Mouse (Mus musculus) kidney, postnatal 4 days (tissue): ENCODE results near the gene Gm5169.
"Not testable (repeated sequence)": the region's sequence is repeated elsewhere in the genome, so short reads cannot be mapped to it uniquely, and the experiment has no call there.

ENCODE experiments used
- DNase-seq, 2 experiments: peaks; one replicate each; pipeline ENCODE4 v3.0.0; 2021; ENCODE audit warnings: mixed read lengths in 2 of 2

Gene Gm5169

GRCm38 (mm10) chrX:25301355-25301754 is at the start of gene Gm5169:
Gene Gm5169, minus strand, starts transcription at chrX:25301455.
- not testable (repeated sequence) for DNase-seq

- not testable (repeated sequence) for DNase-seq
These were observed 46.2 kb upstream of the Gm5169 start for GRCm38 (mm10) chrX:25347424-25347823.
